Mouse (Mus musculus) heart, adult 2 months (tissue): ENCODE data around the gene Pkp3.

Experiments
- CTCF ChIP-seq: fragments of 200-600 bp; IDR thresholded peaks from 2 replicates; pipeline ENCODE4 v1.8.1; 2022; ENCODE audit warnings: antibody characterized with exemption, mild to moderate bottlenecking, moderate library complexity
- POLR2A ChIP-seq: fragments of 200-500 bp; IDR thresholded peaks from 2 replicates; pipeline ENCODE4 v1.6.1; 2011; ENCODE audit warnings: mild to moderate bottlenecking, low read depth, low read length, control low read depth; ENCODE audit not compliant: insufficient read depth

DNA sequence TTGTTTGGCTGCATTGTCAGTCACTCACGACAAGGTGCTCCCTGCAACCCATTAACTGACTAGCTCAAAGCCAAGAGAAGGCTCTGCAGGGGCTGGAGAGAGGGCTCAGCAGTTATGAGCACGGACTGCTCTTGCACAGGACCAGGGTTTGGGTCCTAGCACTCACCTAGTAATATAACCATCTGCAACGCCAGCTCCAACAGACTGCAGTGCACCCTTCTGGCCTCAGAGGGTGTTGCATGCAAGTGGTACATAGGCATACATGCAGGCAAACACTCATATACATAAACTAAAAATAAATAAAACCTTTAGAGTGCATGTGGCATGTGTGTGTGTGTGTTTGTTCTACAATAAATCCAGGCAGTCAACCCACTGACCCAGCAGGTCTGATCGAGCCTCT, 22.2 kb upstream of the Pkp3 start:
- TF ChIP-seq CTCF (no peak), POLR2A (no peak)
